Mouse (Mus musculus) layer of hippocampus, postnatal 10 days (tissue): ENCODE measurements around the gene Trit1. TPM values are rescaled to one million over a fixed set of nuclear protein-coding genes. Genes with fewer than 3 reads are reported as not detected.

Experiments used
- DNase-seq, 2 experiments: peaks; one replicate each; pipeline ENCODE4 v3.0.0; 2021; ENCODE audit warnings: low spot score in 2 of 2
- total RNA-seq, 2 experiments: library from RNA; stranded (reverse); gene quantifications; 2 replicates each; pipeline ENCODE4 v1.2.3; 2021

The Trit1 gene
- total RNA-seq, 2 experiments from 2014 or later: 24.5 to 29.2 TPM

DNA sequence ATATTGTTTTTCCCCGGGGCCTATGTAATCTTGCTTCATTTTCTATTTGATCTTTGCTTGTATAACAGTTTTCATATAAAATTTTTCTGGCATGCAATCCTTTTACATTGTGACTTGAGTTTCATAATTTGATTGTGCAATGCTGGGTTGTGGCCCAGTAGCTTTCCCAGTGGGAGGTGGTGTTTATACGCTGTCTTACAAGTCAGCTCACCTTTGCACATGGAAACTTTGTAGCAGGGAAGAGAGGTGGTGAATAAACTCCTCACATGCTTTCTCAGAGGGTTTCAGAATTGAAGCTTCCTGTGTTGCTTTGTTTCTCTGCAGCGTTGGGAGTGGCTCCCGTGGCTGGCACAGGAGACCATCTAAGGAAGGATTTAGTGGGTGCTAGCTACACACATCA, 28.4 kb downstream of the Trit1 start:
- DNase-seq: no peak

GRCm38 (mm10) chr4:123046300-123046699, 29.9 kb downstream of the Trit1 start:
- DNase-seq: no peak

GRCm38 (mm10) chr4:123050681-123051211, 34.3 kb downstream of the Trit1 start:
- DNase-seq: peak; percentile 73 to 80

GRCm38 (mm10) chr4:123053179-123053578, 36.8 kb downstream of the Trit1 start:
- DNase-seq: peak; percentile 53 to 69

DNA sequence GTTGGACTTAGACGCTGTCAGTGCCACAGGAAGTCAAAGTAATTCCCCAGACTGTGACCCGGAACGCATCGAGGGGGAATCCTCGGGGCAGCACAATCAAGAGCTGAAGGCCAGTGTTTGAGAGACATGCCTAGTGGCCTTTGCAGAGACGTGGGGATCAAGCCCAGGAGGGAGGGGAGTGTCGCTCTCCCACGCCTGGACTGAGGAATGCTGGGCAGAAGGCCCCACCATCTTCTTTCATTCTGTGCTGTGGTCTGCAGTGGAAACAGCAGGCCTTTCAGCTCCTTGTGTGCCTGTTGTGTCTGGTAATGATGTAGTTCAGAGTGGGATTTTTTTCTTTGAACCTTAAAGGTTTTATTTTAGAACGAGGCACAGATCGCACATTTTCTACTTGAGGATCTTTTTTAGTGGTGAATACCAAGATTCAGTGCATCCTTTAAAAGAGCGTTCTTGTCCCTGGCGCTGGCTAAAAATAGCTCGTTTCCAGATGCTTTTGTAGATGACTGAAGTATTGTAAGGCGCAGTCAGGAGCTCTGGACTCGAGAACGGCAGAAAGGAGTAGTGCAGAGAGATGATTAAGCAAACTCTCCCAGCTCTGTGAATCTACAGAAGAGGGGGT, 37.9 kb downstream of the Trit1 start:
- DNase-seq: no peak

DNA sequence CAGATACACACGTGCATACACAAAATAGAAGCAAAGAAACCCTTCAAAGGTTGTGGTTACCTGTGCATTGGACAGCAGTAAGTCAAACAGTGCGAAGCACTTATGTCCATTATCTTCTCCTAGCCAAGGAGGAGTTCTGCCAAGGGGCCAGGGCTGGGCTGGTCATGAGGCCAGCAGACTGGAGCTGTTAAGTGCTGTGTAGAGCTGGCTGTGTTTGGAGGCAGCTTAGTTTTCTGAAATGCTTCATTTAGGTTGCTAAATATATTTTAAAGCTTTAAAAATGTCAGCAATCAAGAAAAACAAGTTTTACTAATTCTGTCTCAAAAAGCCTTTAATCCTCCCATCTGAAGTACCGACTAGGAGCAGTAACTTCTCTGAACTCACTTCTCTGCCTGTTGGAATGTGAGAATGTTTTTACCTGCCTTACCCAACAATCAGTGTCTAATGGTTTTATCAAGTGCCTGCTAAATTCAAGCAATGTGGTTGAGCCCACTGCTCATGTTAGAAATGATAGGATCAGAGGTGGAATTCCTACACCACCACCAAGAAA, 40.2 kb downstream of the Trit1 start:
- DNase-seq: no peak

DNA sequence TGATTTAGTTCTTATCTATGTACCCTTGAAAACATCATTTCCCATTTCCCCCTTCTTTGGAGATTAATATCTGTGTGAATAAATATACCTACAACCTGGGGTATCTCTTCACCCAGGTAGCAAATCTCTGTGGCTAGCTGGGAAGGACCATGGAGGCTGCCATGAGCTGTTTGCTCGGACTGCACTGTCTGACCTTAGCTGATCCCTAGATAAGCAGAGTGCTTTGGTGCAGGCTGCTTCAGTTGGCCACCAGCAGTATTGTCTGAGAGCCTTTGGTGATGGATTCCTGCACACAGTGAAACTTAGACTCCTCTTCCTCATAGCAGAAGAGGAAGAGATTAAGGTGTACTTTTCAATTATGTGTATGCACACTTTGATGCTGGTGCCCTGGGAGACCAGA, 41.6 kb downstream of the Trit1 start:
- DNase-seq: no peak

DNA sequence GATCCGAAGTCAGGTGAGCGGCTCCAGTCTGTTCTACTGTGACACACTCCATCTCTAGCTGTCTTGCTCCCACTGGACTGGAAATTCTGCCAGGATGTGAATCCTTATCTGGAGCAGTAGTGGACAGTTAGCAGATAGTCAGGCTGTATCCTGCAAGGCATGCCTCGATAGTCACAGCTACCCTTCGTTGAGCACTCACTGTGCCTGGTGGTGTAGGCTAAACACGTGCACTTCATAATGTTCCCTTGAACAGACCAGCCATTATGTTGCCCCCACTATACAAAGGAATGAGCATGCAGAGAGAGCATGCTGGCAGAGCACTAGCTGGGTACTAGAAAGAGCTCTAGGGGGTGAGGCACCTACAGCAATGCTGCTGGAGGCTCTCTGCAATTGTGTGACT, 45.3 kb downstream of the Trit1 start:
- DNase-seq: no peak

- DNase-seq: no peak
Measured at GRCm38 (mm10) chr4:123068646-123069045, 52.2 kb downstream of the Trit1 start.

DNA sequence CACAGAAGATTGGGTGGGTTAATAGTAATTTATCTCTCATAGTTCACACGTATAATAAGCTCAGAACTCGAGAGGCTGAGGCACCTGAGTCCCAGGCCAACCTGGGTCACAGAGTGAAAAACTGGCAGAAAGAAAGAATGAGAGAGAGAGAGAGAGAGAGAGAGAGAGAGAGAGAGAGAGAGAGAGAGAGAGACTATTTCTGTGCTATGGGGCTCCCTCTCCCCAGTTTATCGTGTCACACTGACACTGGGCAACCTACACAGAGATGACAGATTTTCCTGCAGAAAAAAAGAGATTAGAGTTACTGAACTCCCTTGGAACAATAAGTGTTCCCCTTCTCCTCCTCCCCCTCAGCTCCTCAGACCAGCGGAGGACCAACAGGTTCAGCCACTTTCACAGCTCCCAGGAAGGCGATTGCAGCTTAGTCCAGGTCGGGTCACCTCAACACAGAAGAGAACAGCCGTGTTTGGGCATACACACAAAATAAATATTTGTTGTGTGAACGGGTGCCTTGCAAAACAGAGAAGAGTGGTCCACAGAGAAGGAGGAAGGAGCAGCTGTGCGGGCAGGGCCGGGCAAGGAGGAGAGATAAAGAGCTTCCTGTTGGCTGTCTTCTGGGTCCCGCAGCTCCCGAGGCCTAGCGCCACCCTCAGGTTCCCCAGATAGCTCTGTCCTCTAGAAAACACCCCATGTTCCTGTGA, 55.0 kb downstream of the Trit1 start:
- DNase-seq: peak; percentile 49 to 64

- DNase-seq: no peak
Measured at GRCm38 (mm10) chr4:123076928-123077327, 60.5 kb downstream of the Trit1 start.

- DNase-seq: no peak
Measured at GRCm38 (mm10) chr4:123078231-123078630, 61.8 kb downstream of the Trit1 start.

DNA sequence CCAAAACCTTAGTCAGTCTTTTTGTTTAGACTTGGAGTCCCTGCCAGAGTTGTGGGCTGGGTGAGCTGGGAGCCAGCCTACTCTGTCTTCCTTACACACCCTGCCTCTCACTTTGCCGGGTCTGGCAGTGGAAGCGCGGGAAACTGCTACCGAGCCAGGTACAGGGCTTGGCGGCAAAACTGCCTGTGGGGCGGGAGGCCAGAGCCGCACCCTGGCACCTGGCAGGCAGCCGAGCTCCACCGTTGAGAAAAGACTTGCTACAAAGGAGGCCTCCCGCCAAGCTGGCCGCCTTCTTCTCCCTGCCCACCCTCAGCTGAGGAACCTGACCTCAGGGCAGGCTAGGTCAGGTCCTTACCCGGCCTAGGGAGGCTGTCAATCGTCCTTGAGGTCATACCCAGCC, 64.4 kb downstream of the Trit1 start:
- DNase-seq: peak in 1 of 2 experiments; percentile 26

DNA sequence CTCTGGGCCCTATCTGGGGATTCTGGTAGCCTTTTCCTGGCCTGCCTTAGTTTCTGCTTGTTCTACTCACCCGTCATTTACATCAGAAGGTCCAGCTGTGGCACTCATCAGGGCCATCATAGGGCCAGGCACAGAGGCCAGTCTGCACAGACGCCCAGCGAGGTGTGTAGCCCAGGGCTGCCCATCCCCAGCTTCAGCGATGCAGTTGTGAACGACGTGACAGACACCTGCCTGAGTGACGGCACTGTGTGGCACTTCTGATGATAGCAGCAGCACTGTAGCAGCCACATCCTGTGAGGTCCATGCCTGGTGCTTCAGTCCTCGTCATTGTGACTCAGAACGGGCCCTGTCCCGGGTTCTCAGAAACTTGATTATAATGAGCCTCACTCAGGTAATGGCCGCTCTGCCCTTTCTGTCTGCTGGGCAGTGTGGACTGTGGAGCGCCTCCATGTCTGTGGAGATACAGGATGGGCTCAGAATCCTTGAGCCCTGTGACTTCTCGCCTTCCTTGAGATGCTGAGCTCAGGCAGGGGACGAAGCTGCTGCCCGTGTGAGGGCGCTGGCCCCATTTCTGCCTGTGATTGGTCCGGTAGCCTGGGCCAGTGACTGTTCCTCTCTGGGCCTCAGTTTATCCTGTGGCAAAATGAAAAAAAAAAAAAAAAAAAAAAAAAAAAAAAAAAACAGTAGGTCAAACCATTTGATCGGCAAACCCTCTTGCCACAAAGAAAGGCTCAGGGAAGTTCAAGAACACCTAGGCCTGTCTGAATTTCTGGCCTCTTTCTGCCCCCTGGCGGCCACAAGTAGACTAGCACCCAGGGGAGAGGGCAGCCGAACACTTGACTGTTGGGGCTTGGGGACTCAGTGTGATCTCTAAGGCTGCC, 66.1 kb downstream of the Trit1 start:
- peak; percentile 62 to 77 for DNase-seq

- no peak for DNase-seq
Measured at GRCm38 (mm10) chr4:123083323-123083902, 67.0 kb downstream of the Trit1 start.

DNA sequence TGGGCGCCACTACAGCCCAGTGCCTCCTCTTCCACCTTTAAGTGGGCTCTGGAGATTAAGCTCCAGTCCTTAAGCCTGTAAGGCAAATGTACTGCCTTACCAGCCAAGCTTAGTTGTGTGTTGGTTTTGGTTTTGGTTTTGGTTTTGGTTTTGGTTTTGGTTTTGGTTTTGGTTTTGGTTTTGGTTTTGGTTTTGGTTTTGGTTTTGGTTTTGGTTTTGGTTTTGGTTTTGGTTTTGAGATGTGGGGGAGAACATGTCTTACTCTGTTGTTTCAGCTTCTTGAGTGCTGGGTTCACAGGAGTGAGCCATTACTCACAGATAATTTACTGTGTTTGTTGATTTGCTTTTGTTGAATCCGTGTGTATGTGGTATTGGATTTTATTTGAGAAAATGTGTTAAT, 68.9 kb downstream of the Trit1 start:
- no peak for DNase-seq

DNA sequence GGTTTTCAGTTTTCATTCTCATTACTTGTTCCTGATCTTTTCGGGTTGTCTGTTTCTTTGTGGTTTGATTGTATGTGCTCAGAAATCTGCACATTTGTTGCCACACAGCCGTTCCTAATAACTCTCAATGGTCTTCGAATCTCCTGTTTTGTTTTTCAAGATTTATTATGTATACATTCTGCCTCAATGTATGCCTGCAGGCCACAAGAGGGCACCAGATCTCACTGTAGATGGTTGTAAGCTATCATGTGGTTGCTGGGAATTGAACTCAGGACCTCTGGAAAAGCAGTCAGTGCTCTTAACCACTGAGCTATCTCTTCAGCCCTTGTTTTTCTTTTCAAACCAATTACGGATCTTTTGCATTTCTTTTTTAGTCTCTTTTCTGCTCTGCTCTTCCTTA, 70.0 kb downstream of the Trit1 start:
- no peak for DNase-seq

DNA sequence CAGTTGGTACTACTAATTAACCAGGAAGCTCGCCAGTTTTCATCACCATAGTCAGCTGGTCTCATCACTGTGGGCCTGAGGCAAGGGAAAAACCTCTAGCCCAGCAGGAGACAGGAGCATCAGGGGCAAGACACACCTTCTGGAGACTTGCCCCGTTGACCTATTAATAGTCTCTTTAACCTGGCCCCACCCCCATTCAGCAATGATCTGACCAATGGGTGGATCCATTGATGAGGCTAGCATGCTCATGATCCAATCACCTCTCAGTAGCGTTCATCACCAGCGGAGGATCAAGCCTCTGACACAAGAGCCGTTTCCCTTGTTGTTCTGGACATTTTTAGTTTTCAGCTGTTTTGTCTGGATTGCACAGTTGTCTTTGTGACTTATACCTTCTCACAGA, 76.2 kb downstream of the Trit1 start:
- no peak for DNase-seq

DNA sequence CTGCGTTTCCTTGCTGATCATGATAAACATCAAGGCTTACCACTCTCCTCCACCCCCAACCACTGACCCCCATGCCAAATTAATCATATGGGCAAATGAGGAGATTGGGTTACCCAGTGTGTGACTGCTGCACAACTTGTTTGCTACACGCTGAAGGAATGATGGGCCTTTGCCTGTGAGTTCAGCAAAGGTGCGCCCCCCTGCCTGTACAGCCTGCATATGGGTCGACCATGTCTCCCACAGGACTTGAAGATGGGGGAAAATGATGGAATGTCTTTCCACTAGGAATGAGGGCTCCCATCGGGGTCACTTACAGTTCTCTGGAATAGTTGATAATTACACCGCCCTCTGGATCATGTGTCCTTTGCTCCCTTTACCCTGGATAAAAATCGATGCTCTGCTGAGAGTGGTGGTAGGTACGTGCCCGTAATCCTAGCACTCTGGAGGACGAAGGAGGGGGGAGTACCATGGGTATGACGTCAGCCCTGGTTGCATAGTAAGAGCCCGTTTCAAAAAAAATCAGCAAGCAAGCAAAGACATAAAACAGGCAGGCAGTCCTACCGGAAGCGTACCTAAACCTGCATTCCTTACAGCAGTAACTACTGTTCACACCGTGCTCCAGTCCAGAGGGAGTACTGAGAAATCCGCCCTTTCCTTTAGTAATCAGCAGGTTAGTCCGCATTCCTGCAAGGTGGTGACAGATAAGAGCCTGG, 76.8 kb downstream of the Trit1 start:
- no peak for DNase-seq

GRCm38 (mm10) chr4:123093869-123094268, 77.5 kb downstream of the Trit1 start:
- DNase-seq: no peak
